Mouse (Mus musculus): ENCODE measurements at regions not wholly inside any gene's neighbourhood (a gene's known extent, or its start where the extent isn't known, plus 50 kb on each side); places are given as distances from the start of the nearest gene placed in this dataset.

GRCm38 (mm10) chr5:43444582-43445214 lies 70.6 kb upstream of the C1qtnf7 start:
- 44% methylated on average over 3 of the region's 3 CpGs for WGBS
- Histone ChIP-seq H3K27ac (ENCODE audit: low read depth) (no peak overlapping the region), H3K36me3 (ENCODE audit: control insufficient read depth, insufficient read depth, low read length) (no peaks in the 10 kb centered on the region), H3K9me3 (ENCODE audit: control insufficient read depth, low read length) (0 out of 2 replicates have a peak, but pooled peaks cover 4% of the 10 kb centered on the region), H3K27me3 (replicated peaks; ENCODE audit: control insufficient read depth, insufficient read depth, low read length) (no peaks in the 10 kb centered on the region), H3K4me1 (replicated peaks; ENCODE audit: control insufficient read depth, insufficient read depth, low read length) (no peaks in the 10 kb centered on the region), H3K4me2 (ENCODE audit: low read length) (no peak overlapping the region), H3K9ac (ENCODE audit: low read length) (no peak overlapping the region), H3K4me3 (ENCODE audit: low read depth, low read length) (no peak overlapping the region)
- DNase-seq (ENCODE audit: low spot score) = no peak
- ATAC-seq (replicated peaks; ENCODE audit: low FRiP score, low TSS enrichment, low read depth) = no peak

- Histone ChIP-seq H3K4me1 (replicated peaks; ENCODE audit: control insufficient read depth, insufficient read depth, low read length) (no peaks in the 10 kb centered on the region), H3K27me3 (replicated peaks; ENCODE audit: control insufficient read depth, insufficient read depth, low read length) (no peaks in the 10 kb centered on the region), H3K27ac (ENCODE audit: low read depth) (no peak overlapping the region), H3K4me3 (ENCODE audit: low read depth, low read length) (no peak overlapping the region), H3K36me3 (ENCODE audit: control insufficient read depth, insufficient read depth, low read length) (no peaks in the 10 kb centered on the region), H3K9ac (ENCODE audit: low read length) (no peak overlapping the region), H3K4me2 (ENCODE audit: low read length) (no peak overlapping the region), H3K9me3 (ENCODE audit: control insufficient read depth, low read length) (0 out of 2 replicates have a peak, but pooled peaks cover 4% of the 10 kb centered on the region)
- ATAC-seq (replicated peaks; ENCODE audit: low FRiP score, low TSS enrichment, low read depth) = no peak
- DNase-seq (ENCODE audit: low spot score) = no peak
Measured at GRCm38 (mm10) chr5:43445620-43446019, 69.7 kb upstream of the C1qtnf7 start.

- no peak overlapping the region for H3K9ac ChIP-seq (ENCODE audit: low read length)
- 0 out of 2 replicates have a peak, but pooled peaks cover 4% of the 10 kb centered on the region for H3K9me3 ChIP-seq (ENCODE audit: control insufficient read depth, low read length)
- H3K4me3 ChIP-seq (ENCODE audit: low read depth, low read length) = no peak overlapping the region
- DNase-seq (ENCODE audit: low spot score) = no peak
- H3K27me3 ChIP-seq (replicated peaks; ENCODE audit: control insufficient read depth, insufficient read depth, low read length) = no peaks in the 10 kb centered on the region
- no peaks in the 10 kb centered on the region for H3K36me3 ChIP-seq (ENCODE audit: control insufficient read depth, insufficient read depth, low read length)
- no peak for ATAC-seq (replicated peaks; ENCODE audit: low FRiP score, low TSS enrichment, low read depth)
- no peak overlapping the region for H3K27ac ChIP-seq (ENCODE audit: low read depth)
- no peaks in the 10 kb centered on the region for H3K4me1 ChIP-seq (replicated peaks; ENCODE audit: control insufficient read depth, insufficient read depth, low read length)
- H3K4me2 ChIP-seq (ENCODE audit: low read length) = no peak overlapping the region
Measured at GRCm38 (mm10) chr5:43446295-43446694, 69.0 kb upstream of the C1qtnf7 start.

- ATAC-seq (replicated peaks; ENCODE audit: low FRiP score, low TSS enrichment, low read depth) = peak; percentile 89
- Histone ChIP-seq H3K9ac (ENCODE audit: low read length) (no peak overlapping the region), H3K36me3 (ENCODE audit: control insufficient read depth, insufficient read depth, low read length) (no peaks in the 10 kb centered on the region), H3K27me3 (replicated peaks; ENCODE audit: control insufficient read depth, insufficient read depth, low read length) (no peaks in the 10 kb centered on the region), H3K4me2 (ENCODE audit: low read length) (no peak overlapping the region), H3K4me3 (ENCODE audit: low read depth, low read length) (no peak overlapping the region), H3K9me3 (ENCODE audit: control insufficient read depth, low read length) (no peaks in the 10 kb centered on the region), H3K4me1 (replicated peaks; ENCODE audit: control insufficient read depth, insufficient read depth, low read length) (peaks cover 6% of the 10 kb centered on the region; the same call in 1 of the 2 replicates), H3K27ac (ENCODE audit: low read depth) (peak overlapping the region; percentile 65; the same call in 1 of the 2 replicates)
- WGBS = 28% methylated on average over 3 of the region's 3 CpGs
- peak; percentile 73 for DNase-seq (ENCODE audit: low spot score)
Measured at GRCm38 (mm10) chr5:43456018-43456417, 59.3 kb upstream of the C1qtnf7 start.

- Histone ChIP-seq H3K27ac (ENCODE audit: low read depth) (no peak overlapping the region), H3K9ac (ENCODE audit: low read length) (no peak overlapping the region), H3K27me3 (replicated peaks; ENCODE audit: control insufficient read depth, insufficient read depth, low read length) (no peaks in the 10 kb centered on the region), H3K36me3 (ENCODE audit: control insufficient read depth, insufficient read depth, low read length) (no peaks in the 10 kb centered on the region), H3K4me1 (replicated peaks; ENCODE audit: control insufficient read depth, insufficient read depth, low read length) (peaks cover 6% of the 10 kb centered on the region; the same call in 1 of the 2 replicates), H3K4me3 (ENCODE audit: low read depth, low read length) (no peak overlapping the region), H3K4me2 (ENCODE audit: low read length) (no peak overlapping the region), H3K9me3 (ENCODE audit: control insufficient read depth, low read length) (no peaks in the 10 kb centered on the region)
- 84% methylated on average over 7 of the region's 7 CpGs for WGBS
- no peak for ATAC-seq (replicated peaks; ENCODE audit: low FRiP score, low TSS enrichment, low read depth)
- no peak for DNase-seq (ENCODE audit: low spot score)
Measured at GRCm38 (mm10) chr5:43457725-43458124, 57.6 kb upstream of the C1qtnf7 start.

GRCm38 (mm10) chr5:43461987-43462715 lies 53.2 kb upstream of the C1qtnf7 start:
- DNase-seq (ENCODE audit: low spot score) (no peak), ATAC-seq (replicated peaks; ENCODE audit: low FRiP score, low TSS enrichment, low read depth) (no peak)
- H3K9ac ChIP-seq (ENCODE audit: low read length) = no peak overlapping the region
- H3K4me3 ChIP-seq (ENCODE audit: low read depth, low read length) = no peak overlapping the region
- WGBS = 54% methylated on average over 1 of the region's 1 CpGs
- H3K9me3 ChIP-seq (ENCODE audit: control insufficient read depth, low read length) = no peaks in the 10 kb centered on the region
- no peak overlapping the region for H3K4me2 ChIP-seq (ENCODE audit: low read length)
- H3K27ac ChIP-seq (ENCODE audit: low read depth) = no peak overlapping the region
- H3K36me3 ChIP-seq (ENCODE audit: control insufficient read depth, insufficient read depth, low read length) = no peaks in the 10 kb centered on the region
- no peaks in the 10 kb centered on the region for H3K4me1 ChIP-seq (replicated peaks; ENCODE audit: control insufficient read depth, insufficient read depth, low read length)
- H3K27me3 ChIP-seq (replicated peaks; ENCODE audit: control insufficient read depth, insufficient read depth, low read length) = no peaks in the 10 kb centered on the region
